Mouse (Mus musculus) CH12.LX (cell line): Measurements from ENCODE around the gene Col23a1.

ENCODE experiments used
- CTCF ChIP-seq, 2 experiments: IDR thresholded peaks in 1 of 2; conservative IDR thresholded peaks in 1 of 2; 2 replicates each; pipeline ENCODE4 v1.5.1; 2011 to 2012; ENCODE audit warnings: low read depth in 2 of 2, low read length in 2 of 2, improper control_type of control experiment in 1 of 2, inconsistent platforms in 1 of 2, mild to moderate bottlenecking in 1 of 2, moderate library complexity in 1 of 2
- POLR2A ChIP-seq: IDR thresholded peaks from 2 replicates; pipeline ENCODE4 v1.6.1; 2011; ENCODE audit warnings: low read depth, mild to moderate bottlenecking, improper control_type of control experiment, low read length
- POLR2AphosphoS2 ChIP-seq: IDR thresholded peaks from 2 replicates; pipeline ENCODE4 v1.6.1; 2011; ENCODE audit warnings: low read depth, low read length, improper control_type of control experiment
- RCOR1 ChIP-seq: conservative IDR thresholded peaks from 2 replicates; pipeline ENCODE4 v1.6.1; 2012; ENCODE audit warnings: low read depth, mild to moderate bottlenecking, inconsistent platforms, low read length, improper control_type of control experiment
- TCF12 ChIP-seq: IDR thresholded peaks from 2 replicates; pipeline ENCODE4 v1.6.1; 2014; ENCODE audit warnings: low read depth, mild to moderate bottlenecking, inconsistent platforms, low read length, improper control_type of control experiment

GRCm38 (mm10) chr11:51476543-51476942 lies 186.8 kb downstream of the Col23a1 start:
- TF ChIP-seq RCOR1: no peak
- no peak for TF ChIP-seq POLR2A
- no peak for TF ChIP-seq TCF12
- no peak for TF ChIP-seq CTCF (conservative IDR thresholded peaks at IDR 0.05 in 1 of 2, IDR thresholded peaks at IDR 0.05 in 1 of 2; ENCODE audit: low read depth in 2 of 2, low read length in 2 of 2)
- no peak for TF ChIP-seq POLR2AphosphoS2
